Mouse (Mus musculus) gastrocnemius, postnatal 14 days (tissue): ENCODE data around the gene Cfap57. TPM values are rescaled to one million over a fixed set of nuclear protein-coding genes. Genes with fewer than 3 reads are reported as not detected.
A peak's percentile ranks its signal among the peaks of the same experiment; 100 is the strongest.
"Not testable (repeated sequence)": the region's sequence is repeated elsewhere in the genome, so short reads cannot be mapped to it uniquely, and the experiment has no call there.

Experiments
- DNase-seq: peaks from one replicate; pipeline ENCODE4 v3.0.0; 2021; ENCODE audit warnings: mixed read lengths
- intact Hi-C: fragments of 180-260 bp; cut with DNase I; formaldehyde crosslinking; loops from one replicate; pipeline ENCODE4 v1.15.1; 2025; ENCODE audit warnings: low total_unique reads
- total RNA-seq, 2 experiments: library from RNA; stranded (reverse); gene quantifications; 2 replicates each; pipeline ENCODE4 v1.2.3; 2021

The Cfap57 gene
- total RNA-seq, 2 experiments from 2014 or later: not detected

DNA sequence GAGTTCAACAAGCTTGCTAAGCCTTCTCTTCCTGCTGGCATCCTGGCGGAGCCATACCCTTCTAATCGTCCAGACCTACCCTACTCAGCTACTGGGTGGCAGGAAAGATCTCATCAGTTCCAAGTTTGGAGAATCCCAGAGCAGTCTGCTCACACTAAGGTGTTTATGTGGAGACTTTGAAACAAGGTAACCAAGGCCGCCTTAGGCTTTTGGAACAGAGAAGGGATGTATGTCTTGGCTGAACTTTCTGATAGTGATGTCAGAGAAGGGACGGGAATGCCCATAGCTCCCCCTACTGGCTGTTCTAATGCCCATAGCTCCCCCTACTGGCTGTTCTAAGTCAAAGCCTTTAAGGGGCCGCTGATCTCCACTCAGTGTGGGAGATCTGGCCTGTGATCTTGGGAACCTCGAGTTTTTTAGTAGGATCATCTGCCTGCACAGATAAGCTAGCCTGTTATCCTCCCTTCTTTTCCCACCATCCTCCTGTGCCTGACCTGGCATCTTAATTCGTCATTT lies 54.4 kb downstream of the Cfap57 start:
- DNase-seq: no peak
- intact Hi-C loops: loop anchor here (10.0 kb wide), 1 partner anchor 131 kb away; the partner anchor contains the start of gene Cdc20

- no peak for DNase-seq
- intact Hi-C loops: loop anchor here (10.0 kb wide), 1 partner anchor 130 kb away; the partner anchor contains the start of gene Cdc20
These were observed 55.7 kb downstream of the Cfap57 start for GRCm38 (mm10) chr4:118564926-118565279.

- DNase-seq: peak; percentile 50
- intact Hi-C loops: loop anchor here (10.0 kb wide), 1 partner anchor 129 kb away; the partner anchor contains the start of gene Cdc20
These were observed 56.3 kb downstream of the Cfap57 start for GRCm38 (mm10) chr4:118564062-118564925.

DNA sequence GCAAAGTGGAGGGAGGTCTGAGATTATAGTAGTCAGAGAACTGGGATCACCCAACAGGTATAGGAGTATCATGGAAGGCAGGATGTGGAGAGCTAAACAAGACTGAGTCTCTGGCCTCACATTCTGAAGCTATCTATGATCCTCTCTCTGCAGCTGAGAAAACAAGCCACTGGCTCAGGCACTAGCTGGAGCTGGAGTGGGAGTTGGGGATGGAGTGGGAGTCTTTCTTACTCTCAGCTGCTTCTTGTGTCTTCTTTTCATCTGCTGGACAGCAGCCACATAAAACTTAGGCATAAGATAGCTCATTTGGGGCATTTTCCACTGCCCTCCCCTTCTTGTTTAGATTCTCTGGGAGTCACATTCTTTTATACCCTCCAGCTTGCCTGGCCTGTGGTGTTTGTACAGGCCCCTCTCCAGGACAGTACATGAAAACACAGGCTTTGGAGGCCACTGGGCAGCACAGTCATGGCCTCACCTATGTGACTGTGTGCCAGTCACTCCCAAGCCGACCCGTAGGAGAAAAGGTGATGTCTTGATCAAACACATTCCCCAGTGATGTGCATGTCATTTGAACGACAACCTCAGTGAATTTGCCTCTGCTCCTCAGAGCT lies 67.4 kb downstream of the Cfap57 start:
- intact Hi-C loops: no loop called here

GRCm38 (mm10) chr4:118548130-118548480 lies 72.5 kb downstream of the Cfap57 start:
- intact Hi-C loops: not testable (repeated sequence)
- DNase-seq: peak; percentile 49

More for the DNA sequence above, 67.4 kb downstream of the Cfap57 start:
- no peak for DNase-seq

- peak; percentile 68 for DNase-seq
- intact Hi-C loops: not testable (repeated sequence)
These were observed 73.0 kb downstream of the Cfap57 start for GRCm38 (mm10) chr4:118547424-118548129.

- intact Hi-C loops: no loop called here
- no peak for DNase-seq
These were observed 76.0 kb downstream of the Cfap57 start for GRCm38 (mm10) chr4:118544441-118545127.

- intact Hi-C loops: no loop called here
- DNase-seq: no peak
These were observed 76.9 kb downstream of the Cfap57 start, which contains the start of gene Tmem125 for GRCm38 (mm10) chr4:118543592-118544260. Gene Tmem125 (minus strand): TSS chr4:118544044.

- DNase-seq: no peak
These were observed 77.4 kb downstream of the Cfap57 start for GRCm38 (mm10) chr4:118543158-118543530.

GRCm38 (mm10) chr4:118542510-118543157 lies 77.9 kb downstream of the Cfap57 start:
- intact Hi-C loops: no loop called here
- DNase-seq: no peak

More at GRCm38 (mm10) chr4:118543158-118543530, 77.4 kb downstream of the Cfap57 start:
- intact Hi-C loops: no loop called here

DNA sequence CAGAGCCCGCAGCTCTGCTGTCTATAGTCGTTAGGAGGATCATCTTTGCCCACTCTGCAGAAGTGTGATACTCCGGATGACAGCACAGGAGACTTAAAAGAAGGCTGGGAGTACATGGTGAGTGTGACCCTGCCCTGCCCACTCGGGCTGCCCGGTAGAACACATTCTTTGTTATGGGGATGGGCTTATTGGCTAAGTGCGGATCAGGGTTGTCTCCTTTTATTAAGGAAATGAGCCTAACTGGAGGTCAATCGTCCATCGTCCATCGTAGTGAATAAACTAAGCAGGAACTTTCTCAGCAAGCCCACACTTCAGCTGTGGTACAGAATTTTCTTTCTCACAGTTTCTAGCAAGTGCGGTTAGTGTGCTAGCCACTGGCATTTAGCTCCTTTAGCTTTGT lies 80.7 kb downstream of the Cfap57 start:
- no peak for DNase-seq
- intact Hi-C loops: no loop called here

DNA sequence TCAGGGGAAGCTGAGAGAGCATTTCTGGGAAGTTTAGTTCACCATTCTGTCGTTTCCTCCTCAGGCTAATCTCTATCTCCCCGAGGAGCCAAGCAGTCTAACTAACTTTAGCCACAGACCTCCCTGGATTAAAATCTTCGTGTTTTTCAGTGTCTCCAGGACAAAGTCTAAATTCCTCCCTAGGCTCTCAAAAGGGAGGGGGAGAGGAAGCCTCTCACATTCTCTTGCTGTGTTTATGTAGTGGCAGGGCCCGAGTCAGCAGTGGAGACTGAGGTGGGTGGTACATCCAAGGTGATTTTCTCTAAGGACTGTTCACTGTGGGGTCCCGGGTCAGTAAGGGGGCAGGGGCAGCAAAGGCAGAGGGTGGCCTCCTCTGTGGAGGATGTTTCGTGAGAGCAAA lies 82.8 kb downstream of the Cfap57 start:
- no peak for DNase-seq
- intact Hi-C loops: no loop called here

- no peak for DNase-seq
- intact Hi-C loops: no loop called here
These were observed 85.0 kb downstream of the Cfap57 start for GRCm38 (mm10) chr4:118535610-118536009.

- intact Hi-C loops: no loop called here
- DNase-seq: no peak
These were observed 87.0 kb downstream of the Cfap57 start for GRCm38 (mm10) chr4:118533605-118534004.

GRCm38 (mm10) chr4:118533156-118533555 lies 87.4 kb downstream of the Cfap57 start:
- DNase-seq: no peak
- intact Hi-C loops: no loop called here

GRCm38 (mm10) chr4:118532663-118533062 lies 87.9 kb downstream of the Cfap57 start:
- no peak for DNase-seq
- intact Hi-C loops: no loop called here

GRCm38 (mm10) chr4:118527720-118528119 lies 92.9 kb downstream of the Cfap57 start:
- intact Hi-C loops: no loop called here

DNA sequence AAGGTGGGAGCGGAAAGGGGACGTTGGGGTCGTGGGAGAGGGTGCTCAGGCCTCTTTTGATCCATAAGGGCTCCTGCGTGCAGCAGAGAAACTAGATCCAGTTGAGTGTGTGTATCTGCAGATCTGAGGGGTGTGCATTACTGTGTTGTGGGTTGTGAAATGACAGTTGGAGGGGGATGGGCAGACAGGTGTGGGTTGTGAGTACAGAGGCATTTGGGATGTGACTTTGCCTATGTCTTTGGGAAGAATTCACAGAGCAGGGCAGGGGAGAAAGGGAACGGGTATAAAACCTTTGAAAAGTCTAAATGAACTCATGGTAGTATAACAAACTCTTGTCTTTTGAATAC lies 93.3 kb downstream of the Cfap57 start:
- DNase-seq: no peak
- intact Hi-C loops: no loop called here

More at GRCm38 (mm10) chr4:118527720-118528119, 92.9 kb downstream of the Cfap57 start:
- DNase-seq: no peak
